Comparison of ENCODE assay signal across 17 mouse cellular contexts in the genomic region with DNA sequence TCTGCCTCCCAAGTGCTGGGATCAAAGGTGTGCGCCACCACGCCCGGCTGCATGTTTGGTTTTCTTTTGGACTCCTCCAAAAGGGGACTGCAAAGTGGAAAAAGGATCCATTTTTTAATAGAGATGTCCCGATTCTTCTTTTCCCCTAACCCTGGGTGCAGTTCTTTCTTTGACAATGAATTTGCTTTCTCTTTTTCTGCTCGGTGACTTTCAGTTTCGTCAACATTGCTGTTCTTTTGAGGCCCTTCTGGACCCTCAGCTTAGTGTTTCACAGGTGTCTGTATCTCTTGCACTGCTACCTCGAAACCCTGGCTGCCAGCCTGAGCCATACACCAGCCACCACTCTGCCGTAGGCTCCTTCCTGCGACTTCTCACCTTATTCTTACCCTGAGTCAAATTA.
"Had no signal": no experiment of that assay in that cellular context is flagged by ENCODE, and none has a peak within 500 bp of the region (broad histone marks: within the 10 kb centered on the region; RNA-seq: fewer than 3 reads in every experiment).

No protein-coding gene starts in this region.

- H3K4me2 ChIP-seq: liver, embryonic 15.5 days; lung, embryonic 15.5 days; midbrain, embryonic 11.5 days; midbrain, embryonic 13.5 days; midbrain, embryonic 15.5 days; neural tube, embryonic 12.5 days; stomach, embryonic 15.5 days had no signal

- H3K4me1 ChIP-seq: lung, embryonic 15.5 days; midbrain, embryonic 13.5 days; neural tube, embryonic 12.5 days; stomach, embryonic 15.5 days had no signal

- H3K27ac ChIP-seq: lung, embryonic 15.5 days; macrophage; midbrain, embryonic 13.5 days; midbrain, embryonic 15.5 days; neural tube, embryonic 12.5 days; stomach, embryonic 15.5 days; stomach, postnatal 0 days had no signal

- H3K9me3 ChIP-seq: liver, embryonic 15.5 days; lung, embryonic 15.5 days; midbrain, embryonic 13.5 days; midbrain, embryonic 15.5 days; neural tube, embryonic 12.5 days; stomach, embryonic 15.5 days had no signal

- ATAC-seq: lung, postnatal 0 days; midbrain, embryonic 13.5 days; midbrain, embryonic 15.5 days had no signal

- H3K36me3 ChIP-seq: liver, embryonic 15.5 days; midbrain, embryonic 15.5 days; stomach, embryonic 15.5 days had no signal

- H3K9ac ChIP-seq: liver, embryonic 15.5 days; lung, embryonic 15.5 days; midbrain, embryonic 13.5 days; midbrain, embryonic 15.5 days; neural tube, embryonic 12.5 days; stomach, embryonic 15.5 days had no signal

- H3K4me3 ChIP-seq: liver, embryonic 15.5 days; lung, embryonic 15.5 days; midbrain, embryonic 13.5 days; midbrain, embryonic 15.5 days; neural tube, embryonic 12.5 days; stomach, embryonic 15.5 days had no signal

- DNase-seq: lung, adult 2 months; lung, postnatal 14 days; lung, postnatal 36 days; right cerebral cortex, postnatal 14 days; thymus, adult 2 months; thymus, postnatal 25 days; thymus, postnatal 4 days had no signal

- H3K27me3 ChIP-seq: lung, embryonic 15.5 days; midbrain, embryonic 13.5 days; midbrain, embryonic 15.5 days; neural tube, embryonic 12.5 days; stomach, embryonic 15.5 days had no signal
